Mouse (Mus musculus): ENCODE measurements around the gene Cgas. TPM values are rescaled to one million over a fixed set of nuclear protein-coding genes. Genes with fewer than 3 reads are reported as not detected.

Gene Cgas
- total and polyA plus RNA-seq, 2 experiments from 2014 or later: 0.55 to 0.56 TPM

DNA sequence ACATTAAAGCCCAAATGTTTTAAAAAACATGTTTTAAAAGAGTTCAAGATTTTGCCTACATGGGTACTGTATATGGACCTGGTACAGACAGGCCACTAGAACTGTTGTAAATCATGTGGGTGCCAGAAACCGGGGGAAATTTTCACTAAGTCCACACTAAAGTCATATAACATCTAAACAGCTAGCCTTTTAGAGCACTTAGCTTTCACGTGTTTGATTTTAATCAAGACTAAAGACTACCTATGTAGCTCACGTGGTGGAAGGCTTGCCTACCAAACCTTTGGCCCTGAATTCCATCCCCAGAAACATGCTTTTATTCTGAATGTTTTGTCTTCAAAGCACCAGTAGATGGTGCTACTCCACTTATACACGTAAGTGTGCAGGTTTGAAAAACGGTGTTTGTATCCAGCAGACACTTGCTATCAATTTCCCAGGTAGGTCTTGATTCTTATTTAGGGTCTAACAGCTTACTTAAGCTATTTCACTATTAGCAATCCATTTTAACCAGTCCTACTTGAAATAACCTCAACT lies 34.0 kb upstream of the Cgas start:
- ATAC-seq (ENCODE audit: low FRiP score) (no peak), DNase-seq (ENCODE audit: low spot score) (peak; percentile 79)
- WGBS: 5% methylated on average over 5 of the region's 5 CpGs
- H3K9ac ChIP-seq (replicated peaks; ENCODE audit: low read length, poor library complexity, severe bottlenecking): no peak overlapping the region
- H3K4me1 ChIP-seq (ENCODE audit: insufficient read depth, low read length): no peaks in the 10 kb centered on the region
- no peaks in the 10 kb centered on the region for H3K27me3 ChIP-seq (ENCODE audit: insufficient read depth, low read length)
- H3K9me3 ChIP-seq (ENCODE audit: low read length): no peaks in the 10 kb centered on the region
- 0 out of 2 replicates have a peak overlapping the region, but pooled peaks have one; percentile 38 for H3K27ac ChIP-seq (ENCODE audit: low read depth, low read length)
- H3K4me2 ChIP-seq (ENCODE audit: low read depth, low read length, poor library complexity, severe bottlenecking): no peak overlapping the region
- TF ChIP-seq CTCF (IDR thresholded peaks at IDR 0.05): peak; percentile 80
- no peak overlapping the region for H3K4me3 ChIP-seq (ENCODE audit: low read depth, low read length)
- H3K36me3 ChIP-seq (ENCODE audit: insufficient read depth, low read length): peaks cover 20% of the 10 kb centered on the region; the same call in 1 of the 2 replicates

DNA sequence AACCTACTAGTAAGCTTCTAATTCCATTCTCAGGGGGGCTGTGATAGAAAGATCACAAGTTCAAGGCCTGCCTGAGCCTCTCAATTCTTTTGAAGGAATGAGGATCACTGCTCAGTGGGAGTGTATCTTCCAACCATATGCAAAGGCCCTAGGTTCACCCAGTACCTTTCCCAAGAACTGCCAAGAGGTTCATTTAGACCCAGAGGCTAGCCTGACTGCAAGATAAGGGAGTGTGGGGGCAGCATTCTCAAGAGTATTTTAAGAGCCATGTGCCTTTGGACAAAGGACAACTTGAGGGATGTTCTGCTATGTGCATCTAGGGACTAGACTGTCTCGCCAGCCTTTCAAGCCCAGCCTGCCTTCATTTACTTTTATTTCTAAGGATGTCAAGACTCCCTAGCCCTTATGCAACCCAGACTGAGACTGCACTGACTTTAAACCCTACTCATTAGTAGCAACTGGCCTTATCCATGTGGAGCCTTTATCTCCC lies 33.5 kb upstream of the Cgas start:
- Histone ChIP-seq H3K27ac (ENCODE audit: low read depth, low read length) (peak overlapping the region; percentile 38; the same call in 1 of the 2 replicates), H3K36me3 (ENCODE audit: insufficient read depth, low read length) (peaks cover 20% of the 10 kb centered on the region; the same call in 1 of the 2 replicates), H3K4me2 (ENCODE audit: low read depth, low read length, poor library complexity, severe bottlenecking) (no peak overlapping the region), H3K27me3 (ENCODE audit: insufficient read depth, low read length) (no peaks in the 10 kb centered on the region), H3K4me3 (ENCODE audit: low read depth, low read length) (no peak overlapping the region), H3K9me3 (ENCODE audit: low read length) (no peaks in the 10 kb centered on the region), H3K4me1 (ENCODE audit: insufficient read depth, low read length) (no peaks in the 10 kb centered on the region), H3K9ac (replicated peaks; ENCODE audit: low read length, poor library complexity, severe bottlenecking) (no peak overlapping the region)
- no peak for ATAC-seq (ENCODE audit: low FRiP score)
- DNase-seq (ENCODE audit: low spot score): no peak
- TF ChIP-seq CTCF (IDR thresholded peaks at IDR 0.05): no peak
- 16% methylated on average over 1 of the region's 1 CpGs for WGBS

DNA sequence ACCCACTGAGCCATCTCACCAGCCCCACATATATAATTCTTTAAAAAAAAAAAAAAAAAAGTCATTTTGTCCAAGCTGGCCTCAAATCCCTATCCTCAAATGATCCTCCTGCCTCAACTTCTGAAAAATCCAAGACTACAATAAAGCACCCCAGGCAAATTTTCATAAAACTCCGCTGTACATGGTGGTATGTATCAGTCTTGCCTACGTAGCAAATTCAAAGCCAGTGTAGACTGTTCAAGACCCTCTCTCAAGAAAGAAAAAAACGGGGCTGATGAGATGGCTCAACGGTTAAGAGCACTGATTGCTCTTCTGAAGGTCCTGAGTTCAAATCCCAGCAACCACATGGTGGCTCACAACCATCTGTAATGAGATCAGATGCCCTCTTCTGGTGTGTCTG lies 32.8 kb upstream of the Cgas start:
- H3K9ac ChIP-seq (replicated peaks; ENCODE audit: low read length, poor library complexity, severe bottlenecking): no peak overlapping the region
- H3K36me3 ChIP-seq (ENCODE audit: insufficient read depth, low read length): peaks cover 23% of the 10 kb centered on the region
- 76% methylated on average over 4 of the region's 4 CpGs for WGBS
- no peak overlapping the region for H3K27ac ChIP-seq (ENCODE audit: low read depth, low read length)
- ATAC-seq (ENCODE audit: low FRiP score) (no peak), DNase-seq (ENCODE audit: low spot score) (no peak)
- no peak overlapping the region for H3K4me3 ChIP-seq (ENCODE audit: low read depth, low read length)
- no peaks in the 10 kb centered on the region for H3K4me1 ChIP-seq (ENCODE audit: insufficient read depth, low read length)
- no peaks in the 10 kb centered on the region for H3K27me3 ChIP-seq (ENCODE audit: insufficient read depth, low read length)
- no peaks in the 10 kb centered on the region for H3K9me3 ChIP-seq (ENCODE audit: low read length)
- TF ChIP-seq CTCF (IDR thresholded peaks at IDR 0.05): no peak
- no peak overlapping the region for H3K4me2 ChIP-seq (ENCODE audit: low read depth, low read length, poor library complexity, severe bottlenecking)

DNA sequence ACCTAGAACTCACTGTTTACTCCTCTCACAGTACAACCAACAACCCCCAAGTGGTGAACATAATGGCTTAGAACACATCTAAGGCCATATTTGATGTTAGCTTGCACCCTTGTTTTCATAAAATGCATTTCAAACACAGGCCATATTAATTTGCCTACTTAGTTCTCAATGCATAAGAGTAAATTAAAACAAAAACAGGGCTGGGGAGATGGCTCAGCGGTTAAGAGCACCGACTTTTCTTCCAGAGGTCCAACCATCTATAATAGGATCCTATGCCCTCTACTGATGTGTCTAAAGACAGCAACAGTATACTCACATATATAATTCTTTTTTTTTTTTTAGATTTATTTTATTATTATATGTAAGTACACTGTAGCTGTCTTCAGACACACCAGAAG lies 32.3 kb upstream of the Cgas start:
- no peak for TF ChIP-seq CTCF (IDR thresholded peaks at IDR 0.05)
- Histone ChIP-seq H3K9me3 (ENCODE audit: low read length) (no peaks in the 10 kb centered on the region), H3K4me2 (ENCODE audit: low read depth, low read length, poor library complexity, severe bottlenecking) (no peak overlapping the region), H3K4me3 (ENCODE audit: low read depth, low read length) (no peak overlapping the region), H3K27ac (ENCODE audit: low read depth, low read length) (no peak overlapping the region), H3K4me1 (ENCODE audit: insufficient read depth, low read length) (no peaks in the 10 kb centered on the region), H3K9ac (replicated peaks; ENCODE audit: low read length, poor library complexity, severe bottlenecking) (no peak overlapping the region), H3K36me3 (ENCODE audit: insufficient read depth, low read length) (peaks cover 23% of the 10 kb centered on the region), H3K27me3 (ENCODE audit: insufficient read depth, low read length) (no peaks in the 10 kb centered on the region)
- ATAC-seq (ENCODE audit: low FRiP score) (no peak), DNase-seq (ENCODE audit: low spot score) (no peak)
- 95% methylated on average over 2 of the region's 2 CpGs for WGBS

DNA sequence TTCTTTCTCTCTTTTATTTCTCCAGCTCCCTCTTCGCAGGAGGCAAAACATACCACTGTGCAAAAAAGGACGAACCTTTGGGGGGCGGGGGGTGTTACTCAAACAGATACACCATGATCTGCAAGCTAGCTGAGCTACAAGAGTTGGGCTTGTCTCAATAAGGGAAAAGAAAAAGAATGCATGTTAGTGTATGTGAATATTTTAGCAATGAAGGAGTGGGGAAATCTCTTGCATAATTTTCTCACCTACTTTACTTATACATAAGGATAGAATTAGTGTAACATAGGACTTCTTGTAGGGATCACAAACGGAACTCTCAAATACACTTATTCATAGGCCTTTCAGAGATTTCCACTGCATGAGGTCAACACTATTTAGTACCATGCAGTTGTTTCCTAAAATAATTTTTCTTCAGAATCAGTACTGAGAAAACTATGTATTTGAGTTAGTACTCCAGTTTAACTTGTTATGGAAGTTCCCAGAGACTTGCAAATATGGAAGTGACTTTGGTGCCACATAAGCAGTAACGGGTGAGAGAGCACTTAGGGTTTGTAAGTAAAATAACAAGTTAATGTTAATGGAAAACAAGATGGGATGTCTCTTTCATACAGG lies 31.8 kb upstream of the Cgas start:
- Histone ChIP-seq H3K36me3 (ENCODE audit: insufficient read depth, low read length) (peaks cover 23% of the 10 kb centered on the region), H3K27ac (ENCODE audit: low read depth, low read length) (no peak overlapping the region), H3K9me3 (ENCODE audit: low read length) (no peaks in the 10 kb centered on the region), H3K4me1 (ENCODE audit: insufficient read depth, low read length) (no peaks in the 10 kb centered on the region), H3K4me3 (ENCODE audit: low read depth, low read length) (no peak overlapping the region), H3K27me3 (ENCODE audit: insufficient read depth, low read length) (no peaks in the 10 kb centered on the region), H3K9ac (replicated peaks; ENCODE audit: low read length, poor library complexity, severe bottlenecking) (no peak overlapping the region), H3K4me2 (ENCODE audit: low read depth, low read length, poor library complexity, severe bottlenecking) (no peak overlapping the region)
- no peak for ATAC-seq (ENCODE audit: low FRiP score)
- 83% methylated on average over 5 of the region's 5 CpGs for WGBS
- TF ChIP-seq CTCF (IDR thresholded peaks at IDR 0.05): no peak
- no peak for DNase-seq (ENCODE audit: low spot score)

DNA sequence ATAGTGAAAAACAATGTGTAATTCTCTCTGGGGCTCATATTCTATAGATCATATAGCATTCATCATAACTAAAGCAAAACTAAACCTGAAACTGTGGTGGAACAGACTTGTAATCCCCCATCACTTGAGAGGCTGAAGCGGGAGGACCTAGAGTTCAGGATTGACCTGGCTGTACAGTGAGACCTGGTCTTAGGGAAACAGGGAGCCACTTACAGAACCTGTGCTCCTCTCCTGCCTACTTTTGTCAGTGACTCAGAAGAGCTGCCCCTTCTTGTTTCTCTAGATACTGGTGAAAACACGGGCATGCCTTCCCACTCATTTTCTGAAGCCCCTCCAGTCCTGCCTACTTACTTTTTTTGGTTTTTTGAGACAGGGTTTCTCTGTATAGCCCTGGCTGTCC lies 31.2 kb upstream of the Cgas start:
- Histone ChIP-seq H3K4me1 (ENCODE audit: insufficient read depth, low read length) (no peaks in the 10 kb centered on the region), H3K27me3 (ENCODE audit: insufficient read depth, low read length) (no peaks in the 10 kb centered on the region), H3K9me3 (ENCODE audit: low read length) (no peaks in the 10 kb centered on the region), H3K36me3 (ENCODE audit: insufficient read depth, low read length) (peaks cover 23% of the 10 kb centered on the region), H3K4me2 (ENCODE audit: low read depth, low read length, poor library complexity, severe bottlenecking) (no peak overlapping the region), H3K4me3 (ENCODE audit: low read depth, low read length) (no peak overlapping the region), H3K27ac (ENCODE audit: low read depth, low read length) (no peak overlapping the region), H3K9ac (replicated peaks; ENCODE audit: low read length, poor library complexity, severe bottlenecking) (no peak overlapping the region)
- WGBS: 75% methylated on average over 2 of the region's 2 CpGs
- TF ChIP-seq CTCF (IDR thresholded peaks at IDR 0.05): no peak
- ATAC-seq (ENCODE audit: low FRiP score) (no peak), DNase-seq (ENCODE audit: low spot score) (no peak)

Data from midbrain, postnatal 0 days (tissue).